Mouse (Mus musculus): ENCODE measurements around the gene Cpped1.

- no peak for TF ChIP-seq POLR2A (IDR thresholded peaks at IDR 0.05; ENCODE audit: extremely low read depth, insufficient read depth, low read length)
- TF ChIP-seq CTCF (IDR thresholded peaks at IDR 0.05; ENCODE audit: low read depth, low read length): no peak
Measured at GRCm38 (mm10) chr16:11879196-11879595, 30.0 kb downstream of the Cpped1 start.
